Mouse (Mus musculus): ENCODE results near the gene Sec16b. TPM values are rescaled to one million over a fixed set of nuclear protein-coding genes. Genes with fewer than 3 reads are reported as not detected.

The Sec16b gene
- polyA plus RNA-seq, 1 experiment from 2014 or later = 0.43 TPM

GRCm38 (mm10) chr1:157480090-157480489, 26.4 kb upstream of the Sec16b start:
- no peak overlapping the region for H3K27ac ChIP-seq (replicated peaks)
- H3K9me3 ChIP-seq = no peaks in the 10 kb centered on the region
- H3K27me3 ChIP-seq = no peaks in the 10 kb centered on the region
- ATAC-seq (ENCODE audit: low FRiP score, low read depth) = no peak
- H3K36me3 ChIP-seq = no peaks in the 10 kb centered on the region
- H3K4me3 ChIP-seq = no peak overlapping the region
- H3K4me1 ChIP-seq (replicated peaks) = no peaks in the 10 kb centered on the region
- 30% methylated on average over 9 of the region's 9 CpGs for whole genome bisulfite sequencing
- no peak overlapping the region for H3K4me2 ChIP-seq
- H3K9ac ChIP-seq = no peak overlapping the region

GRCm38 (mm10) chr1:157480901-157481300, 25.6 kb upstream of the Sec16b start:
- Histone ChIP-seq H3K27me3 (no peaks in the 10 kb centered on the region), H3K9ac (no peak overlapping the region), H3K36me3 (no peaks in the 10 kb centered on the region), H3K27ac (replicated peaks) (no peak overlapping the region), H3K9me3 (no peaks in the 10 kb centered on the region), H3K4me2 (no peak overlapping the region), H3K4me3 (no peak overlapping the region), H3K4me1 (replicated peaks) (no peaks in the 10 kb centered on the region)
- ATAC-seq (ENCODE audit: low FRiP score, low read depth) = no peak
- WGBS = 69% methylated on average over 3 of the region's 3 CpGs

DNA sequence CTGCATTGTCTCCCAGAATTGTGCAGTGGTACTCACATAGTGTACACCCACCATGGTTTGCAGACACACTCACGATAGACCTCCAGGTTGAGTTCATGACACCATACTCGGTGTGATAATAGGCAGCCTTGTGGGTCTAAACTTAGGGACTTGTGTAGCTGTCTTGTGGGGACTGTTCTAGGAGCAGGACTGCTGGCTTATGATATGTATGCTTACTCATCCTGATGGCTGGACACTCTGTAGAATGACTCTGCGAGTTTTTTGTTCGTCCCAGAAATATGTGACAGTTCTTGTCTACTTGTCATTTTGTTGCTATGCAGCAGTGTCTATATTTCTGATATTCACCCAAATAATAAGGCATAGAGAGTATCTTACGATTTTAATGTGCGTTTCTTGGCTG, 24.9 kb upstream of the Sec16b start:
- Histone ChIP-seq H3K9me3 (no peaks in the 10 kb centered on the region), H3K27me3 (no peaks in the 10 kb centered on the region), H3K4me2 (no peak overlapping the region), H3K4me3 (no peak overlapping the region), H3K4me1 (replicated peaks) (no peaks in the 10 kb centered on the region), H3K36me3 (no peaks in the 10 kb centered on the region), H3K9ac (no peak overlapping the region), H3K27ac (replicated peaks) (no peak overlapping the region)
- ATAC-seq (ENCODE audit: low FRiP score, low read depth) = no peak
- 94% methylated on average over 6 of the region's 6 CpGs for WGBS

DNA sequence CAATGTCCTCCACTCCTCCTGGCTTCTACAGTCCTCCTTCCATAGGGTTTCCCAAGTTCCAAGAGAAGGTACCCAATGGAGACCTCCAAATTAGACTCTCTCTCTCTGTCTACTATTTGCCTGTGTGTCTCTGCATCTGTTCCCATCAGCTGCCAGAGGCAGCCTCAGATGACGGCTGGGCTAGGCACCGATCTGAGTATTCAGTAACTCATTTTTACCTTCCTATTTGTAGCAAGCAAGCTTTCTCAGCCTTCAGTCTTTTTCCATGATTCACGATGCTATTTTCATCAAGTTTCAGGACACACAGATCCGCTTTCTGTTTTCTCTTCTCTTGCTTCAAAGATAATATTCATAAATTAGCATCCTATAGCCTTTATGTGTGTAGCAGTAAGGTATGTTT, 22.4 kb upstream of the Sec16b start:
- H3K9ac ChIP-seq = no peak overlapping the region
- no peak overlapping the region for H3K4me3 ChIP-seq
- no peaks in the 10 kb centered on the region for H3K4me1 ChIP-seq (replicated peaks)
- no peak for ATAC-seq (ENCODE audit: low FRiP score, low read depth)
- no peak overlapping the region for H3K27ac ChIP-seq (replicated peaks)
- H3K4me2 ChIP-seq = no peak overlapping the region
- no peaks in the 10 kb centered on the region for H3K27me3 ChIP-seq
- no peaks in the 10 kb centered on the region for H3K36me3 ChIP-seq
- H3K9me3 ChIP-seq = no peaks in the 10 kb centered on the region
- WGBS = 95% methylated on average over 4 of the region's 4 CpGs

GRCm38 (mm10) chr1:157500657-157501056, 5.9 kb upstream of the Sec16b start:
- WGBS = 91% methylated on average over 1 of the region's 1 CpGs
- ATAC-seq (ENCODE audit: low FRiP score, low read depth) = peak; percentile 38; the same call in 1 of the 2 replicates
- H3K36me3 ChIP-seq = no peaks in the 10 kb centered on the region
- H3K9me3 ChIP-seq = no peaks in the 10 kb centered on the region
- no peak overlapping the region for H3K27ac ChIP-seq (replicated peaks)
- no peak overlapping the region for H3K4me3 ChIP-seq
- H3K4me1 ChIP-seq (replicated peaks) = no peaks in the 10 kb centered on the region
- H3K27me3 ChIP-seq = no peaks in the 10 kb centered on the region
- H3K9ac ChIP-seq = no peak overlapping the region
- H3K4me2 ChIP-seq = no peak overlapping the region

- H3K4me2 ChIP-seq = no peak overlapping the region
- no peak overlapping the region for H3K9ac ChIP-seq
- no peaks in the 10 kb centered on the region for H3K4me1 ChIP-seq (replicated peaks)
- H3K36me3 ChIP-seq = no peaks in the 10 kb centered on the region
- no peak overlapping the region for H3K27ac ChIP-seq (replicated peaks)
- peak; percentile 56 for ATAC-seq (ENCODE audit: low FRiP score, low read depth)
- H3K27me3 ChIP-seq = no peaks in the 10 kb centered on the region
- no peaks in the 10 kb centered on the region for H3K9me3 ChIP-seq
- 80% methylated on average over 6 of the region's 6 CpGs for WGBS
- H3K4me3 ChIP-seq = no peak overlapping the region
Observed at GRCm38 (mm10) chr1:157501352-157501945, 5.1 kb upstream of the Sec16b start.

GRCm38 (mm10) chr1:157503071-157503470, 3.5 kb upstream of the Sec16b start:
- 66% methylated on average over 6 of the region's 6 CpGs for WGBS
- Histone ChIP-seq H3K9ac (no peak overlapping the region), H3K4me3 (no peak overlapping the region), H3K27me3 (no peaks in the 10 kb centered on the region), H3K27ac (replicated peaks) (no peak overlapping the region), H3K36me3 (no peaks in the 10 kb centered on the region), H3K4me1 (replicated peaks) (peaks cover 4% of the 10 kb centered on the region), H3K4me2 (no peak overlapping the region), H3K9me3 (no peaks in the 10 kb centered on the region)
- no peak for ATAC-seq (ENCODE audit: low FRiP score, low read depth)

DNA sequence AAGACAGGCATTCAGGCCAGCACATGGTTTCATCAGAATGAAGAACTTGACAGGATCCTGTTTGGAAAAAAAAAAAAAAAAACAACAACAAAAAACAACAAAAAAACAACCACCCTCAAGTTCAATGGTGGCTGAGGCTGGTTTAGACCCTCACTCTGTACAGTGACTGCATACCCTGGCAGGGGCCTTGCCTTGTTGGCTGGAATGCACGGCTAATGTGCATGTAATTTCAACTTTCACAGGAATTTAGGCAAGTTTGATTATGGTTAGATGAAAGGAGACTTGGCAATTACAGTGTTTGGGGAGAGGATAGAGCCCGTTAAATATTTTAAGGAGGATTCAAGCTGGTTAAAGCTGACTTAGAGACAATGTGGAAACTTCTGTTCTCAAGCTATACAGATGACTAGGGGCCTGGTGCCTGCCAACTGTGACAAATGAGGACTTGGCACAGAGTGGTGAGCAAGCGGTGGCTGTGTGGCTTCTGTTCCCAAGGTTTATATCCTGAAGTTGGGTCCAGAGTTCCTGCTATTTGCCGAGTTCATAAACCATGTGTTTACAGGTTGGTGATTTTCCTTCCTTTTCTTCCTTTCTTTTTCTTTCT, 567 bp downstream of the Sec16b start:
- no peaks in the 10 kb centered on the region for H3K9me3 ChIP-seq
- H3K4me2 ChIP-seq = no peak overlapping the region
- H3K4me3 ChIP-seq = no peak overlapping the region
- H3K27ac ChIP-seq (replicated peaks) = no peak overlapping the region
- no peak overlapping the region for H3K9ac ChIP-seq
- H3K36me3 ChIP-seq = no peaks in the 10 kb centered on the region
- ATAC-seq (ENCODE audit: low FRiP score, low read depth) = peak; percentile 72; the same call in 1 of the 2 replicates
- H3K4me1 ChIP-seq (replicated peaks) = peaks cover 9% of the 10 kb centered on the region
- no peaks in the 10 kb centered on the region for H3K27me3 ChIP-seq
- WGBS = 20% methylated on average over 4 of the region's 4 CpGs

GRCm38 (mm10) chr1:157507814-157508213, 1.3 kb downstream of the Sec16b start:
- no peaks in the 10 kb centered on the region for H3K9me3 ChIP-seq
- H3K27ac ChIP-seq (replicated peaks) = no peak overlapping the region
- ATAC-seq (ENCODE audit: low FRiP score, low read depth) = 0 out of 2 replicates have a peak, but pooled peaks have one; percentile 19
- no peak overlapping the region for H3K9ac ChIP-seq
- no peaks in the 10 kb centered on the region for H3K27me3 ChIP-seq
- no peak overlapping the region for H3K4me2 ChIP-seq
- H3K4me3 ChIP-seq = no peak overlapping the region
- WGBS = 44% methylated on average over 5 of the region's 5 CpGs
- peaks cover 9% of the 10 kb centered on the region for H3K4me1 ChIP-seq (replicated peaks)
- H3K36me3 ChIP-seq = no peaks in the 10 kb centered on the region

- no peak overlapping the region for H3K9ac ChIP-seq
- H3K27ac ChIP-seq (replicated peaks) = no peak overlapping the region
- no peak for ATAC-seq (ENCODE audit: low FRiP score, low read depth)
- H3K4me3 ChIP-seq = no peak overlapping the region
- no peaks in the 10 kb centered on the region for H3K9me3 ChIP-seq
- H3K4me1 ChIP-seq (replicated peaks) = peaks cover 8% of the 10 kb centered on the region
- whole genome bisulfite sequencing = 68% methylated on average over 11 of the region's 11 CpGs
- H3K4me2 ChIP-seq = no peak overlapping the region
- no peaks in the 10 kb centered on the region for H3K36me3 ChIP-seq
- H3K27me3 ChIP-seq = no peaks in the 10 kb centered on the region
Observed at GRCm38 (mm10) chr1:157512690-157513448, 6.3 kb downstream of the Sec16b start.

DNA sequence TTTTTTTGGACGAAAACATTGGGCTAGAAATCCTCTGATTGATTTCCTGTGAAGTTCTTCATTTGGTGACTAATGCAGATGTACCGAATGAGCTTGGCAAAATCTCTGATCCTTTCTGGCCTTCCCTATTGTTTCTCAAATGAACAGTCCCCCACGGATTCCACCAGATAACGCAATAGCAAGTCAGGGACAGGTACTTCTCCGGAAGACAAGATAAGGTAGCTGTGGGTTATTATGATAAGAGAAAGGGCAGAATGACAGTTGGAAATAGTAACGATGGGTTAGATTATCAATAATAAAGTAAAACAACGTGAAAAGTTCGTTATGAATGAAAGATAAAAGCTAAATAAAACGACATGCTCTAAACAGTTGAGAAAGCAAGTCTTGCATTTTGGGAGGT, 7.0 kb downstream of the Sec16b start:
- Histone ChIP-seq H3K9ac (no peak overlapping the region), H3K27ac (replicated peaks) (no peak overlapping the region), H3K27me3 (no peaks in the 10 kb centered on the region), H3K4me3 (no peak overlapping the region), H3K4me1 (replicated peaks) (peaks cover 12% of the 10 kb centered on the region; the same call in 1 of the 2 replicates), H3K36me3 (no peaks in the 10 kb centered on the region), H3K4me2 (no peak overlapping the region), H3K9me3 (no peaks in the 10 kb centered on the region)
- no peak for ATAC-seq (ENCODE audit: low FRiP score, low read depth)
- WGBS = 75% methylated on average over 9 of the region's 9 CpGs

- H3K4me3 ChIP-seq = no peak overlapping the region
- WGBS = 83% methylated on average over 4 of the region's 4 CpGs
- ATAC-seq (ENCODE audit: low FRiP score, low read depth) = no peak
Observed at GRCm38 (mm10) chr1:157514298-157514697, 7.8 kb downstream of the Sec16b start.

More at GRCm38 (mm10) chr1:157514298-157514697, 7.8 kb downstream of the Sec16b start:
- H3K27ac ChIP-seq (replicated peaks) = no peak overlapping the region
- no peak overlapping the region for H3K4me2 ChIP-seq
- H3K9ac ChIP-seq = no peak overlapping the region
- H3K9me3 ChIP-seq = no peaks in the 10 kb centered on the region
- no peaks in the 10 kb centered on the region for H3K27me3 ChIP-seq
- peaks cover 18% of the 10 kb centered on the region; the same call in 1 of the 2 replicates for H3K4me1 ChIP-seq (replicated peaks)
- no peaks in the 10 kb centered on the region for H3K36me3 ChIP-seq
